Mouse (Mus musculus): Measurements from ENCODE around the gene Cldn6. TPM values are rescaled to one million over a fixed set of nuclear protein-coding genes. Genes with fewer than 3 reads are reported as not detected.
A peak's percentile ranks its signal among the peaks of the same experiment; 100 is the strongest.

Cldn6 gene
- polyA plus RNA-seq, 1 experiment from 2014 or later = 0.17 TPM

- Histone ChIP-seq H3K27ac (0 out of 2 replicates have a peak overlapping the region, but pooled peaks have one; percentile 8), H3K27me3 (peaks cover 47% of the 10 kb centered on the region)
- under 1% methylated on average over 28 of the region's 28 CpGs for WGBS
These were observed 21.0 kb downstream of the Cldn6 start for GRCm38 (mm10) chr17:23700079-23700478.

DNA sequence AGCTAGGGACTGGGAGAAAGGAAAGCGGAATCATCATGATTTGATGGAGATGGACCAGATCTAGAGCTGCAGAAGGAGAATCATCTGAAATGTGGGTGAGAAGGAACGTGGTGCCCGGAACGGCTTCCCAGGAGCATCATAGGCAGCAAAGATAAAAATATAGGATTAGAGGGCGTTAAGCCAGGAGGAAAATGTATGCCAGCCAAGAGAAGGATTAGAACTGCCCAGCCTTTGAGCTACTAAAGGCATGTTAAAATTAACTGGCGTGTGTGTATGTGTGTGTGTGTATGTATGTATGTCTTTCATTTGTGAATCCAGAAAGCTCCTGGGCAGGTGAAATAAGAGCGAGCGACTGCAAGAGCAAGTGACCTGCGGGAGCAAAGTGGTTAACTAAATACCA is 24.3 kb downstream of the Cldn6 start:
- no peak for ATAC-seq
- H3K9me3 ChIP-seq = no peaks in the 10 kb centered on the region
- no peak overlapping the region for H3K4me3 ChIP-seq (replicated peaks)
- no peak overlapping the region for H3K9ac ChIP-seq (replicated peaks)
- H3K4me2 ChIP-seq (replicated peaks) = no peak overlapping the region
- H3K27me3 ChIP-seq = peaks cover 34% of the 10 kb centered on the region
- peaks cover 10% of the 10 kb centered on the region; the same call in 1 of the 2 replicates for H3K4me1 ChIP-seq (replicated peaks)
- H3K36me3 ChIP-seq = no peaks in the 10 kb centered on the region
- no peak overlapping the region for H3K27ac ChIP-seq
- 80% methylated on average over 9 of the region's 9 CpGs for WGBS

More at GRCm38 (mm10) chr17:23700079-23700478, 21.0 kb downstream of the Cldn6 start:
- no peaks in the 10 kb centered on the region for H3K9me3 ChIP-seq
- H3K9ac ChIP-seq (replicated peaks) = peak overlapping the region; percentile 74
- peak; percentile 97 for ATAC-seq
- peak overlapping the region; percentile 70 for H3K4me3 ChIP-seq (replicated peaks)
- H3K4me2 ChIP-seq (replicated peaks) = peak overlapping the region; percentile 90
- H3K36me3 ChIP-seq = no peaks in the 10 kb centered on the region
- peaks cover 10% of the 10 kb centered on the region; the same call in 1 of the 2 replicates for H3K4me1 ChIP-seq (replicated peaks)

DNA sequence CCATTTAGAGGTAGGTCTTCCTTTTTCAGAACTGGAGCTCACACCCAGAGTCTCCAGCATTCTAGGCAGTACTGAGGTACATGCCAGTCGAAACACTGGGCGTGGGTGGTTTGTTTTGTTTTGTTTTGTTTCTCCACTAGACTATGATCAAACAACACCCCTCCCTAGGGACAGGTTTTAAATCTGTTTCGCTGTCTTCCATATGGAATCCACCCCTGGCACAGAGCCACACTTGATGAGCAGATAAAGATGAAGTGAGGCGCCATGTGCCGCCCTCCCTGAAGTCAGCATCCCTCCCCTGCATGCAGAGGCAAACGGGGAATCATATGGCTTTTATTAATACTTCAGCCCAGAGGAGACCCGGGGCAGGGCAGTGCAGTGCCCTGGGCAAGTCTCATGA is 25.7 kb downstream of the Cldn6 start:
- H3K4me2 ChIP-seq (replicated peaks) = no peak overlapping the region
- 55% methylated on average over 7 of the region's 7 CpGs for WGBS
- H3K27ac ChIP-seq = no peak overlapping the region
- H3K4me3 ChIP-seq (replicated peaks) = no peak overlapping the region
- no peaks in the 10 kb centered on the region for H3K9me3 ChIP-seq
- H3K36me3 ChIP-seq = no peaks in the 10 kb centered on the region
- H3K9ac ChIP-seq (replicated peaks) = no peak overlapping the region
- ATAC-seq = no peak
- peaks cover 3% of the 10 kb centered on the region; the same call in 1 of the 2 replicates for H3K4me1 ChIP-seq (replicated peaks)
- H3K27me3 ChIP-seq = peaks cover 23% of the 10 kb centered on the region

GRCm38 (mm10) chr17:23705525-23706104 is 26.6 kb downstream of the Cldn6 start:
- H3K27me3 ChIP-seq = peaks cover 22% of the 10 kb centered on the region
- no peak overlapping the region for H3K27ac ChIP-seq
- no peaks in the 10 kb centered on the region for H3K36me3 ChIP-seq
- H3K4me2 ChIP-seq (replicated peaks) = no peak overlapping the region
- H3K4me3 ChIP-seq (replicated peaks) = no peak overlapping the region
- no peak; the same call in 1 of the 2 replicates for ATAC-seq
- WGBS = 72% methylated on average over 7 of the region's 7 CpGs
- no peaks in the 10 kb centered on the region for H3K9me3 ChIP-seq
- no peaks in the 10 kb centered on the region; the same call in 1 of the 2 replicates for H3K4me1 ChIP-seq (replicated peaks)
- no peak overlapping the region for H3K9ac ChIP-seq (replicated peaks)

- WGBS = 1% methylated on average over 3 of the region's 3 CpGs
- no peaks in the 10 kb centered on the region; the same call in 1 of the 2 replicates for H3K4me1 ChIP-seq (replicated peaks)
These were observed 27.2 kb downstream of the Cldn6 start for GRCm38 (mm10) chr17:23706212-23706611.

DNA sequence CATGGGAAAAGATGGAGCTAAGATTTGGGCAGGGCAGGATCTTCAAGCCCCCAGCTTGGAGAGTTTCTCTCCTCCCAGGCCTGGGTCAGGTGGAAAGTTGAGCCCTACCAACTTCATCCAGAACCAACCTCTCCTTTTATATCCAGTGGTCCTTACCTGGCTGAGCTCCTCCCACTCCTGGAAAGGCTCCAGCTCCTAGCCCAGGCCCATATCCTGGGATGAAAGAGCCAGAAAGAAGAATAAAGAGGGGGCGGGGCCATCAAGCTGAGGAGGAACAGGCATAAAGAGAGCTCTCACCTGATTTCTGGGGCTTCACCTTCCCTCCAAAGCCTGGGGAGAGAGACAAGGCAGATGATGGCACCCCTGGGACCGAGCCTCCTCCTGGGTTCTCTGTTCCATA is 38.0 kb downstream of the Cldn6 start:
- Histone ChIP-seq H3K9me3 (no peaks in the 10 kb centered on the region), H3K27me3 (no peaks in the 10 kb centered on the region), H3K4me2 (replicated peaks) (no peak overlapping the region), H3K4me1 (replicated peaks) (no peaks in the 10 kb centered on the region), H3K9ac (replicated peaks) (no peak overlapping the region), H3K4me3 (replicated peaks) (no peak overlapping the region), H3K36me3 (no peaks in the 10 kb centered on the region), H3K27ac (no peak overlapping the region)
- no peak for ATAC-seq
- WGBS = 53% methylated on average over 2 of the region's 2 CpGs

More at GRCm38 (mm10) chr17:23706212-23706611, 27.2 kb downstream of the Cldn6 start:
- Histone ChIP-seq H3K9me3 (no peaks in the 10 kb centered on the region), H3K4me3 (replicated peaks) (no peak overlapping the region), H3K9ac (replicated peaks) (no peak overlapping the region), H3K27me3 (peaks cover 16% of the 10 kb centered on the region), H3K4me2 (replicated peaks) (no peak overlapping the region), H3K27ac (no peak overlapping the region), H3K36me3 (no peaks in the 10 kb centered on the region)
- ATAC-seq = peak; percentile 68

- ATAC-seq = no peak
- no peaks in the 10 kb centered on the region for H3K36me3 ChIP-seq
- H3K27ac ChIP-seq = no peak overlapping the region
- no peak overlapping the region for H3K4me2 ChIP-seq (replicated peaks)
- H3K4me3 ChIP-seq (replicated peaks) = no peak overlapping the region
- no peak overlapping the region for H3K9ac ChIP-seq (replicated peaks)
- no peaks in the 10 kb centered on the region for H3K4me1 ChIP-seq (replicated peaks)
- no peaks in the 10 kb centered on the region for H3K27me3 ChIP-seq
- H3K9me3 ChIP-seq = no peaks in the 10 kb centered on the region
- 14% methylated on average over 1 of the region's 1 CpGs for WGBS
These were observed 40.4 kb downstream of the Cldn6 start for GRCm38 (mm10) chr17:23719455-23719854.

DNA sequence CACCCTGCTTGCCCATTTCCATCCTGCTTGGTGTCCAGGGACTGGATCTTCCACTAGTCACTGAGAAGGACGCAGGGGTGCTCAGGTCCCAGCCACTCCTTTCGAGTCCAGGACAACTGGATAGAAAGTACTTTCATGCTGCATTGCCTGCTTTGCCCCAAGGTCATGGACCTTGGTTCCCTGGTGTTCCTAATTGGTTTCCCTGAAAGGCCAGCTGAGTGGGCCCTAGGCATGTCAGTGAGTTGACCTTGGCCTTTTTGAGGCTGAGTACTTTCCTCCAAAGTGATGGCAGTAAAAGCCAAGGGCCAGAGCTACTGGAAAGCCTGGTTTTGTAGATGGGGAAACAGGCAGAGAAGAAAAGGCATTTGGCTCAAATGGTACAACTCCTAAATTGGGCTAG is 42.8 kb downstream of the Cldn6 start:
- H3K27ac ChIP-seq = no peak overlapping the region
- H3K36me3 ChIP-seq = no peaks in the 10 kb centered on the region
- no peaks in the 10 kb centered on the region for H3K27me3 ChIP-seq
- no peaks in the 10 kb centered on the region for H3K9me3 ChIP-seq
- H3K4me2 ChIP-seq (replicated peaks) = no peak overlapping the region
- no peak overlapping the region for H3K4me3 ChIP-seq (replicated peaks)
- 92% methylated on average over 2 of the region's 2 CpGs for WGBS
- ATAC-seq = no peak
- H3K9ac ChIP-seq (replicated peaks) = no peak overlapping the region
- peaks cover 9% of the 10 kb centered on the region for H3K4me1 ChIP-seq (replicated peaks)

DNA sequence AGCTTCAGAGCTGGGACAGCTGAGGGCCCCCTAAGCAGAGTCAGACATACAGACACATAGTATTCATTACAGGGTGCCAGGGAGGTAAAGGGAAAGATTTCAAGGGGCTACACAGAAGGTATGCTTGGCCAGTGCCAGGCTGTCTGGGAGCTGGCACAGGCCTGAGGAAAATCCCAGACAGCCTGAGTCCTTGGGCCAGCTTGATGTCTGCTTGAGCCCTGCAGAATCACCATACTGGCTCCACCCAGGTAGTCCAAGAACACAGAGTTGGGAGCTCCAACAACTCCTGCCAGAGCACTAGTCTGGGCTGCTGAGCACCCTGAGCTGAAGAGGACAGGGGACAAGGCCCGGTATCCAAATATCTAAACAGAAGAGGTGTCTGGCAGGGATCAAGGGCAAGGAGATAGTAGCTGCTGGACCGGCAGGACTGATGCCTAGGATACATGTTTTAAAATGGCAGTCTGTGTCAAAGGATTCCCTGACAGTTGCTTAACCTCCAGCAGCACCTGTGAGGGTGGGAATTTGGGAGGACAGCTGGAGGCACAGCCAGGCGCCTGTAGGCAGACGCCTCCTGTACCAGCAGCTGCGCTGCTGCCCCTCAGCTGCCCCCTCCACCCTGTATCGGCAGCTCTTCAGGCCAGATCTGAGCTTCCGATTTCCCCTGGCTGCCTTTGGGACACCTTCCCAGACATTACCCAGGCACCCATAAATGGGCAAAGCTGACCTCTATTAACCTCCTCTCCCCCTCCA is 43.5 kb downstream of the Cldn6 start, which contains the start of gene 1520401A03Rik:
Gene 1520401A03Rik, minus strand, starts transcription at position 408 of the 750 bp plus-strand sequence.
- H3K9me3 ChIP-seq = no peaks in the 10 kb centered on the region
- H3K9ac ChIP-seq (replicated peaks) = no peak within 1 kb of the TSS
- H3K27ac ChIP-seq = no peak within 1 kb of the TSS
- peaks cover 13% of the 10 kb centered on the region for H3K4me1 ChIP-seq (replicated peaks)
- no peaks in the 10 kb centered on the region for H3K27me3 ChIP-seq
- no peak within 1 kb of the TSS for H3K4me3 ChIP-seq (replicated peaks)
- ATAC-seq = no peak
- no peak within 1 kb of the TSS for H3K4me2 ChIP-seq (replicated peaks)
- H3K36me3 ChIP-seq = no peaks in the 10 kb centered on the region
- 76% methylated on average over 7 of the region's 7 CpGs for WGBS

DNA sequence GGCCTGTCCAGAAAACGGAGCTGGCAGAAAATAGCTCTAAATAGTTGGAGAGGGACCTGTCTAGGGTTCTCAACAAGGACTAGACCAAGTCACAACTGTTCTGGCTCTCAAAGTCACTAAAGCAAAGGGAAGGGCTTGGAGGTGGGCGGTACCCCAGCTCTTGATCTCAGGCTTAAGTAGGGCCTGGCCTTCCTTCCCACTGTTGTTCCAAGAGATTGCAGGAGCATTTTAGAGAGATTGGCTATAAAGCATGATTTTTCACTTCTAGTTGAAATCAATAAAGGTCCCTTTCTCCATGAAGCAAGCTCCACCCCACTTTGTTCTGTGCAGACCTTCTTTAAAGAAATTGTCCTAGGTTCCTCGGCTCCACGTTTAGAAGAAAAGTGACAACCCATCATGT is 46.4 kb downstream of the Cldn6 start:
- no peak overlapping the region for H3K27ac ChIP-seq
- peak overlapping the region; percentile 75 for H3K9ac ChIP-seq (replicated peaks)
- 66% methylated on average over 4 of the region's 4 CpGs for WGBS
- no peaks in the 10 kb centered on the region for H3K36me3 ChIP-seq
- H3K4me2 ChIP-seq (replicated peaks) = peak overlapping the region; percentile 89
- no peaks in the 10 kb centered on the region for H3K27me3 ChIP-seq
- H3K9me3 ChIP-seq = no peaks in the 10 kb centered on the region
- ATAC-seq = no peak
- H3K4me3 ChIP-seq (replicated peaks) = peak overlapping the region; percentile 79
- H3K4me1 ChIP-seq (replicated peaks) = peaks cover 13% of the 10 kb centered on the region

DNA sequence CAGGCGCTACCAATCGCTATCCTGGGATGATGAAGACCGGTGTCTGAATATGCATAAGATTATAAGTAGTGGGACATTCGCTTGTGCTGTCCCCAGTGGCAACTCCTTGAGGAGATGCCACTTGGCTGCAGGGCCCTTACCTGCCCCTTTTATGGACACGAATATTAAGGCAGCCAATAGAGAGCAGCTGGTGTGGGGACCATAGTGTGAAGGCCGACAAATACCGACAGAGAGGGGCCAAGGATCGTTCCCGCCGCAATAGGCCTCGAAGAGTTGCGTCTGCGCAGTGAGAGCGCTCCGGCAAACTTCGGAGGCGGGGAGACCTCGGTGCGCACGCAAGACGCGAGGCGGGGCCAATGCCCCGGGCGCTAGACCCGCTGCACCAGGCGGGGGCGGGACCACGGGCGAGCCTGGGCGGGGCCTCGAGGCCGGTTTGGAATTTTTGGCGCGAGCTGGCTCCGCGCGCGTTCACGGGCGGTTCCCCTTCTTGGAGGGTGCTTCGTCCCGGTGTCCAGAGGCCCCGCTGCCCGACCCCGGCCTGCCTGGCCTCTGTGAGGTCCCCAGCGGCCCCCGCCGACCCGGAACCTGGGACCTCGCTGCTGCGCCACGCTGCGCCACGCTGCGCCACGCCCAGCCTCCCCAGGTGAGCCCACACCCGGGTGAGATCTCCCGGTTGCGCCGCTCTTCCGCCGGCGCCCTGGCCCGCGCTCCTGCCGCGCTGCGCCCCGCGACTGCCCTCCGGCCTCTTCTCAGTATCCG is 47.1 kb downstream of the Cldn6 start, which contains the start of gene Pkmyt1:
Gene Pkmyt1, plus strand, starts transcription at position 338 of the 759 bp plus-strand sequence.
- Histone ChIP-seq H3K9ac (replicated peaks) (peak within 1 kb of the TSS; percentile 75), H3K4me3 (replicated peaks) (peak within 1 kb of the TSS; percentile 79), H3K27me3 (no peaks in the 10 kb centered on the region), H3K4me2 (replicated peaks) (peak within 1 kb of the TSS; percentile 89), H3K9me3 (no peaks in the 10 kb centered on the region), H3K27ac (peak within 1 kb of the TSS; percentile 46; the same call in 1 of the 2 replicates), H3K4me1 (replicated peaks) (peaks cover 13% of the 10 kb centered on the region), H3K36me3 (no peaks in the 10 kb centered on the region)
- peak; percentile 90 for ATAC-seq
- under 1% methylated on average over 60 of the region's 73 CpGs for WGBS

Measured in midbrain, embryonic 13.5 days (tissue).